Mouse (Mus musculus): ENCODE results near the gene Slc5a4b. TPM values are rescaled to one million over a fixed set of nuclear protein-coding genes. Genes with fewer than 3 reads are reported as not detected.
A peak's percentile ranks its signal among the peaks of the same experiment; 100 is the strongest.

Gene Slc5a4b
- polyA plus RNA-seq, 1 experiment from 2014 or later: 0.05 TPM

DNA sequence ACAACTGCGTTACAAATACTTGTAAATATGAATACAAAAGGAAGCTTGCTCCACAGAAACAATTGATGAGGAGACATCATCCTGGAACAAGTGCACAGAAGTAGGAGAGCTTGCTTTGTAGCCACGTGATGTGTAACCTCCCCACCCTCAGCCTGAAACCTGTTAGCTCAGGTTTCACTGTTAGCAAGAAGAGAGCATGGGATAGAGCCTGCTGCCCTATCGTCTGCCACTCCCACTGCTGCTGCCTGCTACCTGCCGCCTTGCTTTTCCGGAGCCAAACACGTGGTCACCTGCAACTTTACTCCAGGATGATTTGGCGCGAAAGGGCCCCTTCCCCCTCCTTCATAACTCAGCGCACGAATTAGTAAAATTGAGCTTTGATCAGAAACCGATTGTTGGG, 58.9 kb downstream of the Slc5a4b start:
- Histone ChIP-seq H3K4me1 (replicated peaks; ENCODE audit: control insufficient read depth, insufficient read depth, low read length) (no peaks in the 10 kb centered on the region), H3K36me3 (ENCODE audit: control insufficient read depth, insufficient read depth, low read length) (no peaks in the 10 kb centered on the region; the same call in 1 of the 2 replicates), H3K9me3 (ENCODE audit: control insufficient read depth, low read length) (no peaks in the 10 kb centered on the region), H3K27me3 (replicated peaks; ENCODE audit: control insufficient read depth, insufficient read depth, low read length) (no peaks in the 10 kb centered on the region), H3K27ac (ENCODE audit: low read depth, low read length) (no peak overlapping the region), H3K9ac (ENCODE audit: low read depth, low read length) (no peak overlapping the region), H3K4me3 (ENCODE audit: low read depth, low read length) (no peak overlapping the region), H3K4me2 (no peak overlapping the region)
- WGBS: 76% methylated on average over 11 of the region's 11 CpGs
- ATAC-seq (replicated peaks; ENCODE audit: low FRiP score) (no peak), DNase-seq (ENCODE audit: low spot score) (no peak)

DNA sequence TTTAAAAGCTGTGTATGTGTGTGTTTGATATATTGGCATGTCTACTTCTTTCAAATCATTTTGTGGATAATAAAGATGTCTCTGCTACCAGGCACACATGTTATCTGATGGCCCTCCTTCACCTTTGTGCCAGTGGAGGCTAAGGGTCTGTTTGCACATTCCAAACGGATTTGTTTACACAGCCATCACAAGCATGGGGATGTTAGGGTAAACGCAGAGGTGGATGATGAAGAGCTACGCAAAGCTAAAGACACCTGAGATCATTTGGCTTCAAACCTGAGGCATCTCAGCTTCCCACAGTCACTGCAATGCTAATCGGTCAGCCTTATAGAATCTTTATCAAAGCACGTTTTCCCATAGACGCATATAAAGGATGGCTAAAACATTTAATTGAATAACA, 61.8 kb downstream of the Slc5a4b start:
- no peaks in the 10 kb centered on the region; the same call in 1 of the 2 replicates for H3K4me1 ChIP-seq (replicated peaks; ENCODE audit: control insufficient read depth, insufficient read depth, low read length)
- ATAC-seq (replicated peaks; ENCODE audit: low FRiP score) (no peak), DNase-seq (ENCODE audit: low spot score) (no peak)
- no peak overlapping the region for H3K9ac ChIP-seq (ENCODE audit: low read depth, low read length)
- no peak overlapping the region for H3K4me2 ChIP-seq
- no peak overlapping the region for H3K27ac ChIP-seq (ENCODE audit: low read depth, low read length)
- no peak overlapping the region for H3K4me3 ChIP-seq (ENCODE audit: low read depth, low read length)
- no peaks in the 10 kb centered on the region; the same call in 1 of the 2 replicates for H3K36me3 ChIP-seq (ENCODE audit: control insufficient read depth, insufficient read depth, low read length)
- no peaks in the 10 kb centered on the region for H3K27me3 ChIP-seq (replicated peaks; ENCODE audit: control insufficient read depth, insufficient read depth, low read length)
- no peaks in the 10 kb centered on the region for H3K9me3 ChIP-seq (ENCODE audit: control insufficient read depth, low read length)
- 44% methylated on average over 6 of the region's 6 CpGs for WGBS

DNA sequence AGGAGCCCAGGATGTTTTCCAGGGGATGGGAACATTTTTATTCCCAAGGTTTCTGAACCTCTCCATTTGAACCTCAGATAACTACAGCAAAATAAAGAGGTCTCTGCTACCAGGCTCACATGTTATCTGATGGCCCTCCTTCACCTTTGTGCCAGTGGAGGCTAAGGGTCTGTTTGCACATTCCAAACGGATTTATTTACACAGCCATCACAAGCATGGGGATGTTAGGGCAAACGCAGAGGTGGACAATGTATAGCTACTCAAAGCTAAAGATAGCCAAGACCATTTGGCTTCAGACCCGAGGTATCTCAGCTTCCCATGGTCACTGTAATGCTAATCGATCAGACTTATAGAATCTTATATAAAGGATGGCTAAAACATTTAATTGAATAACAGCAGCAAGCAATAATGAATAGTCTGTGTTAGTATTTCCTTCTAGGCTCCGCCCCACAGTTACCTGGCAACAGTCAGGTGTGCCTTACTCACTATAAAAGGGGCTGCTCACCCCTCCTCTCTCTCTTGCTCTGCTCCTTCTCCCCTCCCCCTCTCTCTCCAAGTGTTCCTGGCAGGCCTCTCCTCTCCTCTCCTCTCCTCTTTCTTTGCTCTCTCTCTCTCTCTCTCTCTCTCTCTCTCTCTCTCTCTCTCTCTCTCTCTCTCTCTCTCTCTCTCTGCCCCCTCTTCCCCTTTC, 63.4 kb downstream of the Slc5a4b start:
- no peak overlapping the region for H3K9ac ChIP-seq (ENCODE audit: low read depth, low read length)
- DNase-seq (ENCODE audit: low spot score) (no peak), ATAC-seq (replicated peaks; ENCODE audit: low FRiP score) (peak; percentile 57; the same call in 1 of the 2 replicates)
- WGBS: 38% methylated on average over 5 of the region's 5 CpGs
- no peaks in the 10 kb centered on the region; the same call in 1 of the 2 replicates for H3K36me3 ChIP-seq (ENCODE audit: control insufficient read depth, insufficient read depth, low read length)
- peak overlapping the region; percentile 55; the same call in 1 of the 2 replicates for H3K27ac ChIP-seq (ENCODE audit: low read depth, low read length)
- no peak overlapping the region for H3K4me3 ChIP-seq (ENCODE audit: low read depth, low read length)
- H3K4me1 ChIP-seq (replicated peaks; ENCODE audit: control insufficient read depth, insufficient read depth, low read length): no peaks in the 10 kb centered on the region; the same call in 1 of the 2 replicates
- no peaks in the 10 kb centered on the region for H3K9me3 ChIP-seq (ENCODE audit: control insufficient read depth, low read length)
- peak overlapping the region; percentile 12; the same call in 1 of the 2 replicates for H3K4me2 ChIP-seq
- no peaks in the 10 kb centered on the region for H3K27me3 ChIP-seq (replicated peaks; ENCODE audit: control insufficient read depth, insufficient read depth, low read length)

DNA sequence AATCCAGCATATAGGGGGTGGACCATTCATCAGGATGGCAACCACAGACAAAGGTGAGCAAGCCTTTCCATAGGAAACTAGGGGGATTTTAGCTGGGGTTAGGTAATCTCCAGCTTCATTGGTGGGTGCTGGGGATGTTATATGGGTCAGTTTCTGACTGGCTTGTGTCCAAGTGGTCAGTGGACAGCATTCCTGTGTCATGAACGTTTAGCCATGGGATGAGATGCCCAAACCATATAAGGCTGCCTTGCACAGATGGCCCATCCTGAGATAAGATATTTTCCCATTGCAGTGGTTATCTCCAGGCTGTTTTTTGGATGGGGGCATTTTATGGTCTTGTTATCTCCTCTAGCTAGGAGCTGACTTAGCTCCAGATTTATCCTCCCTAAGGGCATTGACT, 64.0 kb downstream of the Slc5a4b start:
- Histone ChIP-seq H3K27me3 (replicated peaks; ENCODE audit: control insufficient read depth, insufficient read depth, low read length) (no peaks in the 10 kb centered on the region), H3K4me1 (replicated peaks; ENCODE audit: control insufficient read depth, insufficient read depth, low read length) (no peaks in the 10 kb centered on the region; the same call in 1 of the 2 replicates), H3K9me3 (ENCODE audit: control insufficient read depth, low read length) (no peaks in the 10 kb centered on the region), H3K4me2 (peak overlapping the region; percentile 12; the same call in 1 of the 2 replicates), H3K27ac (ENCODE audit: low read depth, low read length) (peak overlapping the region; percentile 55), H3K36me3 (ENCODE audit: control insufficient read depth, insufficient read depth, low read length) (no peaks in the 10 kb centered on the region; the same call in 1 of the 2 replicates), H3K4me3 (ENCODE audit: low read depth, low read length) (no peak overlapping the region), H3K9ac (ENCODE audit: low read depth, low read length) (no peak overlapping the region)
- DNase-seq (ENCODE audit: low spot score) (no peak), ATAC-seq (replicated peaks; ENCODE audit: low FRiP score) (no peak)
- WGBS: 10% methylated on average over 1 of the region's 1 CpGs

- Histone ChIP-seq H3K4me2 (no peak overlapping the region), H3K27ac (ENCODE audit: low read depth, low read length) (peak overlapping the region; percentile 43; the same call in 1 of the 2 replicates), H3K4me3 (ENCODE audit: low read depth, low read length) (no peak overlapping the region), H3K4me1 (replicated peaks; ENCODE audit: control insufficient read depth, insufficient read depth, low read length) (no peaks in the 10 kb centered on the region; the same call in 1 of the 2 replicates), H3K9me3 (ENCODE audit: control insufficient read depth, low read length) (no peaks in the 10 kb centered on the region), H3K27me3 (replicated peaks; ENCODE audit: control insufficient read depth, insufficient read depth, low read length) (no peaks in the 10 kb centered on the region), H3K36me3 (ENCODE audit: control insufficient read depth, insufficient read depth, low read length) (peaks cover 7% of the 10 kb centered on the region), H3K9ac (ENCODE audit: low read depth, low read length) (no peak overlapping the region)
- DNase-seq (ENCODE audit: low spot score) (no peak), ATAC-seq (replicated peaks; ENCODE audit: low FRiP score) (no peak)
- WGBS: 49% methylated on average over 5 of the region's 5 CpGs
These were observed 65.4 kb downstream of the Slc5a4b start for GRCm38 (mm10) chr10:76045343-76045742.

GRCm38 (mm10) chr10:76036962-76037361, 73.8 kb downstream of the Slc5a4b start:
- 80% methylated on average over 5 of the region's 5 CpGs for WGBS
- Histone ChIP-seq H3K27ac (ENCODE audit: low read depth, low read length) (no peak overlapping the region), H3K4me3 (ENCODE audit: low read depth, low read length) (no peak overlapping the region), H3K9ac (ENCODE audit: low read depth, low read length) (no peak overlapping the region), H3K36me3 (ENCODE audit: control insufficient read depth, insufficient read depth, low read length) (peaks cover 33% of the 10 kb centered on the region), H3K4me1 (replicated peaks; ENCODE audit: control insufficient read depth, insufficient read depth, low read length) (peaks cover 9% of the 10 kb centered on the region), H3K9me3 (ENCODE audit: control insufficient read depth, low read length) (no peaks in the 10 kb centered on the region), H3K27me3 (replicated peaks; ENCODE audit: control insufficient read depth, insufficient read depth, low read length) (no peaks in the 10 kb centered on the region), H3K4me2 (no peak overlapping the region)
- DNase-seq (ENCODE audit: low spot score) (no peak), ATAC-seq (replicated peaks; ENCODE audit: low FRiP score) (no peak)

- Histone ChIP-seq H3K27me3 (replicated peaks; ENCODE audit: control insufficient read depth, insufficient read depth, low read length) (no peaks in the 10 kb centered on the region), H3K9ac (ENCODE audit: low read depth, low read length) (no peak overlapping the region), H3K9me3 (ENCODE audit: control insufficient read depth, low read length) (no peaks in the 10 kb centered on the region), H3K4me1 (replicated peaks; ENCODE audit: control insufficient read depth, insufficient read depth, low read length) (peaks cover 9% of the 10 kb centered on the region), H3K36me3 (ENCODE audit: control insufficient read depth, insufficient read depth, low read length) (peaks cover 24% of the 10 kb centered on the region), H3K4me2 (no peak overlapping the region), H3K27ac (ENCODE audit: low read depth, low read length) (no peak overlapping the region), H3K4me3 (ENCODE audit: low read depth, low read length) (no peak overlapping the region)
- ATAC-seq (replicated peaks; ENCODE audit: low FRiP score) (no peak), DNase-seq (ENCODE audit: low spot score) (no peak)
These were observed 75.5 kb downstream of the Slc5a4b start for GRCm38 (mm10) chr10:76035277-76035676.

GRCm38 (mm10) chr10:76034001-76034600, 76.7 kb downstream of the Slc5a4b start:
- 79% methylated on average over 8 of the region's 8 CpGs for WGBS
- Histone ChIP-seq H3K4me1 (replicated peaks; ENCODE audit: control insufficient read depth, insufficient read depth, low read length) (peaks cover 9% of the 10 kb centered on the region), H3K27me3 (replicated peaks; ENCODE audit: control insufficient read depth, insufficient read depth, low read length) (no peaks in the 10 kb centered on the region), H3K36me3 (ENCODE audit: control insufficient read depth, insufficient read depth, low read length) (peaks cover 13% of the 10 kb centered on the region), H3K9ac (ENCODE audit: low read depth, low read length) (no peak overlapping the region), H3K27ac (ENCODE audit: low read depth, low read length) (no peak overlapping the region), H3K4me2 (peak overlapping the region; percentile 71), H3K9me3 (ENCODE audit: control insufficient read depth, low read length) (no peaks in the 10 kb centered on the region), H3K4me3 (ENCODE audit: low read depth, low read length) (peak overlapping the region; percentile 92)
- DNase-seq (ENCODE audit: low spot score) (no peak), ATAC-seq (replicated peaks; ENCODE audit: low FRiP score) (no peak)

- Histone ChIP-seq H3K27me3 (replicated peaks; ENCODE audit: control insufficient read depth, insufficient read depth, low read length) (no peaks in the 10 kb centered on the region), H3K9ac (ENCODE audit: low read depth, low read length) (peak overlapping the region; percentile 98), H3K36me3 (ENCODE audit: control insufficient read depth, insufficient read depth, low read length) (peaks cover 3% of the 10 kb centered on the region; the same call in 1 of the 2 replicates), H3K27ac (ENCODE audit: low read depth, low read length) (peak overlapping the region; percentile 79; the same call in 1 of the 2 replicates), H3K9me3 (ENCODE audit: control insufficient read depth, low read length) (no peaks in the 10 kb centered on the region), H3K4me1 (replicated peaks; ENCODE audit: control insufficient read depth, insufficient read depth, low read length) (peaks cover 9% of the 10 kb centered on the region), H3K4me2 (peak overlapping the region; percentile 71), H3K4me3 (ENCODE audit: low read depth, low read length) (peak overlapping the region; percentile 92)
- DNase-seq (ENCODE audit: low spot score) (no peak), ATAC-seq (replicated peaks; ENCODE audit: low FRiP score) (no peak)
- 15% methylated on average over 7 of the region's 7 CpGs for WGBS
These were observed 77.7 kb downstream of the Slc5a4b start for GRCm38 (mm10) chr10:76033119-76033455.
